Mouse (Mus musculus) erythroblast, embryonic 14.5 days (primary cell): ENCODE results near the gene Cpne6. TPM values are rescaled to one million over a fixed set of nuclear protein-coding genes. Genes with fewer than 3 reads are reported as not detected.

Experiments
- H3K27me3 ChIP-seq: 2 replicates; pipeline ENCODE4 v1.6.1; 2012; ENCODE audit warnings: inconsistent platforms; ENCODE audit not compliant: control insufficient read depth
- H3K36me3 ChIP-seq: 2 replicates; pipeline ENCODE4 v1.6.1; 2012; ENCODE audit warnings: mild to moderate bottlenecking, inconsistent platforms; ENCODE audit not compliant: control insufficient read depth
- H3K4me1 ChIP-seq: 2 replicates; pipeline ENCODE4 v1.6.1; 2012; ENCODE audit warnings: inconsistent platforms; ENCODE audit not compliant: control insufficient read depth
- H3K4me3 ChIP-seq: replicated peaks from 2 replicates; pipeline ENCODE3; 2012; ENCODE audit warnings: moderate library complexity, mild to moderate bottlenecking, inconsistent platforms
- H3K9me3 ChIP-seq: 2 replicates; pipeline ENCODE4 v1.6.1; 2012; ENCODE audit warnings: low read length, inconsistent platforms, mixed read lengths; ENCODE audit not compliant: control insufficient read depth
- GATA1 ChIP-seq: IDR thresholded peaks from 2 replicates; pipeline ENCODE4 v1.6.1; 2012; ENCODE audit warnings: low read length, inconsistent platforms, mixed read lengths
- TAL1 ChIP-seq: IDR thresholded peaks from 3 replicates; pipeline ENCODE4 v1.6.1; 2012; ENCODE audit warnings: low read length, inconsistent platforms, mixed read lengths
- polyA plus RNA-seq: library from polyadenylated mRNA; stranded (reverse); fragments of >175 nt; gene quantifications from 2 replicates; pipeline ENCODE4 v1.2.3, GENCODE M21; 2012

Cpne6 gene
- polyA plus RNA-seq, 1 experiment = not detected

DNA sequence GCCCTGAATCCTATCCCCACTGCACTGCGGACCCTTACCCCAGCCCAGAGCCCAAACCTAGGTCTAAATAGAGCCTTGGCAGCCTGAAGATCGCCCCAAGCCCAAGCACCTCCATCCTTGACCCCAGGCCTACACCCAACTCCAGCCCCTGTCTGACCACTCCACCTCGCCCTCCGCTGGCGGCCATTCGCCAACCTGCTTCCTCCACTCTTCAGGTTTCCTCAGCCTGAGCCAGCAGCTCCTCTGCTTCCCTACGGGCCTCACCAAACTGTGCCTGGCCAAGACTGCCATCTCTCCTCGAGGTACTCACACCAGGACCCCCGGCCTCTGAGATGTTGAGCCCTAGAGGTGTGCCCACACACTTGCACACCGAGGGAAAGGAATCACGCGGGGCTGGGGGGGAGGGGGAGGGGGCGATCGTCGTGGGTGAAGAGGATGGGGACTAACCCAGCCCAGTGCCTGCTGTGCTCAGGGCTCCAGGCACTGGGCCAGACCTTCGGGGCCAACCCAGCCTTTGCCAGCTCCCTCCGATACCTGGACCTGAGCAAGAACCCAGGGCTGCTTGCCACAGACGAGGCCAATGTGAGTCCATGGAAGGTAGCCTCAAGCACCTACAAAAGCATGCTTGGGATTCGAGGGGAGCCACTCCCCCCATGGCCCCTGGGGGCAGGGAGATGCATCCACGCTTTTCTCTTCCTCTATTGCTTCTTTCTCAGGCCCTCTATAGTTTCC, 14.6 kb upstream of the Cpne6 start:
- Histone ChIP-seq H3K4me3 (no peak overlapping the region), H3K36me3 (no peaks in the 10 kb centered on the region), H3K27me3 (peaks cover 28% of the 10 kb centered on the region), H3K4me1 (peaks cover 29% of the 10 kb centered on the region), H3K9me3 (no peaks in the 10 kb centered on the region)
- TF ChIP-seq TAL1 (no peak), GATA1 (no peak)

DNA sequence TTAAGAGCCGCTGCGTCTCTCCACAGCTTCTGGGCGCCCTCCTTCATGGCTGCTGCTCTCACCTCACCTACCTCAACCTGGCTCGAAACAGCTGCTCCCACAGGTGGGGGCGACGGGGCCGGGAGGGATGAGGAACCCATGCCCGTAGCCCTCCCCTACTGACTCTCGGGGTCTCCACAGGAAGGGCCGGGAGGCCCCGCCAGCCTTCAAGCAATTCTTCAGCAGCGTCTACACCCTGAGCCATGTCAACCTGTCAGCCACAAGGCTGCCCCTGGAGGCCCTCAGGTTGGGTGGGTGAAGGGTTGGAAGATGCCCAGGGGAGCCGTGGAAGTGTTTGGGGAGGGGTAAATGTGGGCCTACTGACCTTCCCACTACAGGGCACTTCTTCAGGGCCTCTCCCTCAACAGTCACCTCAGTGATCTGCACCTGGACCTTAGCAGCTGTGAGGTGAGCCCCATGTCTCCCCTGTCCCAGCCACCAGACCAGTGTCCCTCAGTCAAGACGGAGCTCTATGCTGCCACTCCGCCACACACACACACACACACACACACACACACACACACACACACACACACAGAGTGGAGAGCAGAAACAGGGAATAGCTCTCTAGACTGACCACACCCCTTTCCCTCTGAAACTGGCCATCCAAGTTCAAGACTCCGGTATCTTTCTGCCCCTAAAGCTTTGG, 13.3 kb upstream of the Cpne6 start:
- Histone ChIP-seq H3K4me3 (no peak overlapping the region), H3K27me3 (peaks cover 19% of the 10 kb centered on the region), H3K36me3 (no peaks in the 10 kb centered on the region), H3K9me3 (no peaks in the 10 kb centered on the region), H3K4me1 (peaks cover 16% of the 10 kb centered on the region)
- TF ChIP-seq GATA1 (no peak), TAL1 (no peak)

DNA sequence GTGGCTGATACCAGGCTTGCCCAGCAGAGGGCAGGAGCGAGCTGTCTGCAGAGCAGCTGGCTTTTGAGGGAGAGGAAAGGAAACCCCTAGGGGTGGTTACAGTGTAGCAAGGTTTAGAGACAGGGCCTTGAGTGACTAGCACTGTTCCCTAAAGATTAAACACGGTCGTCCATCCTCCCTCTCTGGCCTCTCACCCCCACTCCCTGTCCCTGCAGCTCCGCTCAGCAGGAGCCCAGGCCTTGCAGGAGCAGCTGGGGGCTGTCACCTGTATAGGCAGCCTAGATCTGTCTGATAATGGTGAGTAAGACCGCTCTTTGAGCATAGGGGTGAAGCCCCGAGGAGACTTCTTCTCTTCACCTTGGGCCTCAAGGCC, 12.8 kb upstream of the Cpne6 start:
- peaks cover 17% of the 10 kb centered on the region for H3K27me3 ChIP-seq
- TF ChIP-seq TAL1 (no peak), GATA1 (no peak)
- peaks cover 11% of the 10 kb centered on the region for H3K4me1 ChIP-seq
- H3K4me3 ChIP-seq = no peak overlapping the region
- no peaks in the 10 kb centered on the region for H3K9me3 ChIP-seq
- H3K36me3 ChIP-seq = no peaks in the 10 kb centered on the region

DNA sequence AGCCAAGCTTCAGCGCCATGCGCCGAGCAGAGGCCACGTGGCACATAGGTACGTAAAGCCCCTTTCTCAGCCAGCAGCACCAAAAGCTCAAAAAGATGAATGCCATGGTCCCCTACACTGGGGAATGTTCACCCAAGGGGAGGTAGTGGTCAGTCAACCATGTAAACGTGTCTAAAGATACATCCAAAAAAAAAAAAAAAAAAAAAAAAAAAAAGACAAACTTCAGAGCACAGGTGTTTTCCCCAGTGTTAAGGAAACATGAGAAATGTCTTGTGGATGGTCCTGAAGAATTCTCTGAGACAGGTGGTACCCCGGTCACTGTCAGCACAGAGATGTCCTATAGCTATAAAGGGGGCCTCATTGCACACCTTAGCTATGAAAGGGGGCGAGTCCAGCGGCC, 4.6 kb upstream of the Cpne6 start:
- Histone ChIP-seq H3K27me3 (peaks cover 20% of the 10 kb centered on the region), H3K9me3 (no peaks in the 10 kb centered on the region), H3K36me3 (no peaks in the 10 kb centered on the region), H3K4me3 (no peak overlapping the region), H3K4me1 (no peaks in the 10 kb centered on the region)
- TF ChIP-seq TAL1 = no peak
- TF ChIP-seq GATA1 = no peak

DNA sequence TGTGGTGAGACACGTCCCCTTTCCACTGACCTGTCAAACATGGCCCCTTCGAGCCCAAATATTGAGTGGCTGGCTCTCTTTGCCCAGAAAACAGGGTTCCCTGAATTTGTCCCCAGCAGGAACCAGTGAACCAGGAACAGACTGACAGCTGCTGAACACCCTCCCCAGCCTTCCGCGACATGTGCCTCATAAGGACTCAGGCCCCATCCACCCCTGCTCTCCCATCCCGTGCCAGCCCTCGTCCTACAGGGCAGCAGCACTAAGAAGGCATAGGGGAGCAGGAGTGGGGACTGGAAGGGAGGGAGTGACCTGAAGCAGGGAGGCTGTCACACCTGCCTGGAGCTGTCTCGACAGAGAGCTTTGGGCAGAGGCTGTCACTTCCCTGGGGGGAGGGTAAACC, 2.4 kb upstream of the Cpne6 start:
- no peaks in the 10 kb centered on the region for H3K9me3 ChIP-seq
- TF ChIP-seq TAL1 (no peak), GATA1 (no peak)
- no peak overlapping the region for H3K4me3 ChIP-seq
- H3K36me3 ChIP-seq = no peaks in the 10 kb centered on the region
- peaks cover 2% of the 10 kb centered on the region; the same call in 1 of the 2 replicates for H3K4me1 ChIP-seq
- peaks cover 36% of the 10 kb centered on the region for H3K27me3 ChIP-seq

DNA sequence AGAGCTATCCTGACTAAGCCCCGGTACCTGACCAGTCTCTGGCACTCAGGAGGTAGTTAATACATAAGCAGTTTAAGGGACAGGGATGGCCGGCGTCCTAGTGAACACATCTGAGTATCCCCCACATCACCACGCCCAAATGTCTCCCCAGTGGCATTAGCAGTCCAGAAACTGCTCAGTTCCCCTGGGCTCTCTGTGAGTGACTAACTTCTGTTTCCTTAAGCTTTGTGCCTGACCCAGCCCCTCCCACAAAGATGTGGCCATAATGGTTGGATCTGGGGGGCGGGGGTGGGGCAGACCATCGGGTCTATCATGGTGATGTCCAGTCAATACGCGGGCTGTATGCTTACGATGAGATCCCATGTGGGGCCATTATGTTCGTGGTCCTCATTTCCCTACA, 705 bp upstream of the Cpne6 start:
- Histone ChIP-seq H3K9me3 (no peaks in the 10 kb centered on the region), H3K4me3 (no peak overlapping the region), H3K36me3 (no peaks in the 10 kb centered on the region), H3K4me1 (peaks cover 14% of the 10 kb centered on the region), H3K27me3 (peaks cover 46% of the 10 kb centered on the region)
- TF ChIP-seq TAL1 = no peak
- TF ChIP-seq GATA1 = no peak

DNA sequence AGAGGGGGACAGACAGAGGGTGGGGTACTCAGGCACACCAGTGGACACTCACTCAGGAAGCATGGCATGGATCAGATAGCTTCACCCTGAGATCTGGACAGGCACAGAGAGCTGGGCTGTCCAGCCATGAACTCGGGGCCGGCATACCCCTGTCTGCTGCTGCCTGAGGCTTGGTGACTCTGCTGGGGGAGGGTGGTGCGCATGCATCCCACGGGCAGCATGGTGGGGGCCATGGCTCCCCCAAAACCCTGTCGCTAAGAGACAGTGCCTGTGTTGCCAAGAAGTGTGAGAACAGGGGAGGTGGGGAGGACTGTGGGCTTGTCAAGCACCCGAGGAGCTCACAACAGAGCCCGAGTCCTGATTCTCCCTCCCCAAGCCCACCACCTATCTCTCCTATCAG, 792 bp downstream of the Cpne6 start:
- no peaks in the 10 kb centered on the region for H3K36me3 ChIP-seq
- H3K27me3 ChIP-seq = peaks cover 54% of the 10 kb centered on the region
- H3K9me3 ChIP-seq = no peaks in the 10 kb centered on the region
- H3K4me3 ChIP-seq = no peak overlapping the region
- peaks cover 14% of the 10 kb centered on the region for H3K4me1 ChIP-seq
- TF ChIP-seq TAL1 (no peak), GATA1 (no peak)

DNA sequence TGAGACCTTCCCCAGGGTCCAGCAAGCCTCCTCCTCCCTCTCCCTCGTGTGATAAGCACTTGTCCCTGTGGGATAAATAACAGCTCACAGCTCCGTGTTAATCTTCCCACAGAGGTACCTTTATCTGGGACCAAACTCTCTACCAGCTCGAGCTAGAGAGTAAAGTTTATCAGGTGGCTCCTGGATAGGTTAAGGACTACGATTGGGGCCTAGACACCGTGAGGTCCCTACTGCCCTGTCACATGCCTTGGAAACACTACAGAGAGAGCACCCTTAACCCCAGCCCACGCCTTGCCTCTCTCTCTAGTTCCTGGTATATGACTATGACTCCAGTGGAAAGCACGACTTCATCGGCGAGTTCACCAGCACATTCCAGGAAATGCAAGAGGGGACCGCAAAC, 3.7 kb downstream of the Cpne6 start:
- TF ChIP-seq GATA1 = no peak
- TF ChIP-seq TAL1 = no peak

DNA sequence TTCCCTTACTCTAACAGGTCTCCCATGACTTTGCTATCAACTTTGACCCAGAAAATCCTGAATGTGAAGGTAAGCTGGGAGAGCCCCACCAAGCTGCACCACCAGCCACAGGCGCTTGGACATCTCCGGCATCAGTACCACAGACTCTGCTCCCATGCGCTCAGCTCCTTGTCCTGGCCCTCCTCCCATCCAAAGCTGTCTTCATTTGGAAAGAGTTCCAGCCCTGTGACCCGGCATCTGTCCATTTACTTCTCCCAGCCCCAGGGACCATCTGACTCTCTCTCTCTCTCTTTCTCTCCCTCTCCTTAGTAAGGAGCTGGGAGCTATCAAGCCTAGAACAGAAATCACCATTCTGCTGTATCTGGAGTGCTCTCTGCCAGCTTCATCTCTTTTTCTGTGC, 5.6 kb downstream of the Cpne6 start:
- no peak for TF ChIP-seq GATA1
- H3K36me3 ChIP-seq = no peaks in the 10 kb centered on the region
- peaks cover 19% of the 10 kb centered on the region for H3K4me1 ChIP-seq
- H3K27me3 ChIP-seq = peaks cover 82% of the 10 kb centered on the region
- H3K9me3 ChIP-seq = peaks cover 4% of the 10 kb centered on the region; the same call in 1 of the 2 replicates
- H3K4me3 ChIP-seq = no peak overlapping the region

More for the DNA sequence above, 3.7 kb downstream of the Cpne6 start:
- Histone ChIP-seq H3K4me3 (no peak overlapping the region), H3K9me3 (no peaks in the 10 kb centered on the region), H3K27me3 (peaks cover 72% of the 10 kb centered on the region), H3K36me3 (no peaks in the 10 kb centered on the region), H3K4me1 (peaks cover 14% of the 10 kb centered on the region)
